Comparison of ENCODE assay signal across 8 mouse cellular contexts in genomic region chr4:149966252-149966651, GRCm38 (mm10). TPM values are rescaled to one million over a fixed set of nuclear protein-coding genes. Genes with fewer than 3 reads are reported as not detected.
DNase-seq lines count a peak whose midpoint lies in the region; ATAC-seq and TF ChIP-seq lines count a peak whose summit lies in the region.

No protein-coding gene starts in this region.

- WGBS in kidney, adult 2 months: 42% methylated on average over 5 of the region's 5 CpGs

- ATAC-seq in cerebellum, adult (ENCODE audit: insufficient number of reproducible peaks, low FRiP score, low TSS enrichment): no peak; the same call in 1 of the 2 replicates
- ATAC-seq in megakaryocyte, adult 5-6 weeks (ENCODE audit: poor library complexity, severe bottlenecking): no peak

- H3K36me3 ChIP-seq in kidney, adult 2 months (ENCODE audit: control insufficient read depth, insufficient read depth, low read length): no peaks in the 10 kb centered on the region

- no peak overlapping the region for H3K27ac ChIP-seq in kidney, adult 2 months (ENCODE audit: insufficient read depth, low read depth, low read length)

- peaks cover 8% of the 10 kb centered on the region; the same call in 1 of the 2 replicates for H3K4me1 ChIP-seq in kidney, adult 2 months (ENCODE audit: control insufficient read depth, insufficient read depth, low read length)

- TF ChIP-seq POLR2A in kidney, adult 2 months (IDR thresholded peaks at IDR 0.05; ENCODE audit: low read depth, low read length): no peak

- no peak overlapping the region for H3K4me3 ChIP-seq in kidney, adult 2 months (ENCODE audit: insufficient read depth, low read depth, low read length)

- TF ChIP-seq CTCF in kidney, adult 2 months (conservative IDR thresholded peaks at IDR 0.05; ENCODE audit: insufficient read depth, insufficient read length, low read depth, low read length): no peak

- no peaks in the 10 kb centered on the region for H3K27me3 ChIP-seq in kidney, adult 2 months (replicated peaks; ENCODE audit: control insufficient read depth, insufficient read depth, low read length)

- DNase-seq in cerebellum, adult 18-20 months: peak; percentile 59 to 63
- peak; percentile 59 for DNase-seq in right cerebral cortex, postnatal 14 days
- DNase-seq in right cerebral cortex, postnatal 36 days (ENCODE audit: low spot score in 2 of 2): no peak
- peak; percentile 80 for DNase-seq in kidney, adult 2 months
- peak; percentile 65 for DNase-seq in ovary, postnatal 36 days (ENCODE audit: low spot score)
- no peak for DNase-seq in spleen, postnatal 14 days (ENCODE audit: low spot score in 2 of 2)

RNA-seq across cellular contexts. Expression of gene Spsb1, which starts 11.4 kb away (rescaled TPM):
- 6.5 and 6.7 TPM in 2 replicates for polyA plus RNA-seq in kidney, adult 2 months (2012; rRNA removed)
- total RNA-seq in megakaryocyte, adult 5-6 weeks (2015): 0.11 TPM in 1 of 2 replicates, not detected in the other
- 0.22 TPM in 1 of 2 replicates, not detected in the other for total RNA-seq in megakaryocyte, adult 5-6 weeks (2017)

RNA-seq across cellular contexts. Expression of gene H6pd, which starts 42.6 kb away (rescaled TPM):
- polyA plus RNA-seq in kidney, adult 2 months (2012; rRNA removed): 137 and 161 TPM in 2 replicates
- total RNA-seq in megakaryocyte, adult 5-6 weeks (2015): 14.4 and 16.1 TPM in 2 replicates
- 26.1 and 32.7 TPM in 2 replicates for total RNA-seq in megakaryocyte, adult 5-6 weeks (2017)

Comparison
In these comparisons a context has a peak if more than half of its experiments do, and no peak if none do; other contexts are left out.
1. DNase-seq: peak in cerebellum, adult 18-20 months (2 of 2), right cerebral cortex, postnatal 14 days (single experiment), kidney, adult 2 months (single experiment) and ovary, postnatal 36 days (single experiment); none in right cerebral cortex, postnatal 36 days (0 of 2) and spleen, postnatal 14 days (0 of 2).